Mouse (Mus musculus): Measurements from ENCODE around the gene Srgap3. TPM values are rescaled to one million over a fixed set of nuclear protein-coding genes. Genes with fewer than 3 reads are reported as not detected.
"Not testable (repeated sequence)": the region's sequence is repeated elsewhere in the genome, so short reads cannot be mapped to it uniquely, and the experiment has no call there.

Gene Srgap3
- total RNA-seq, 2 experiments from 2014 or later: 1.2 TPM

DNA sequence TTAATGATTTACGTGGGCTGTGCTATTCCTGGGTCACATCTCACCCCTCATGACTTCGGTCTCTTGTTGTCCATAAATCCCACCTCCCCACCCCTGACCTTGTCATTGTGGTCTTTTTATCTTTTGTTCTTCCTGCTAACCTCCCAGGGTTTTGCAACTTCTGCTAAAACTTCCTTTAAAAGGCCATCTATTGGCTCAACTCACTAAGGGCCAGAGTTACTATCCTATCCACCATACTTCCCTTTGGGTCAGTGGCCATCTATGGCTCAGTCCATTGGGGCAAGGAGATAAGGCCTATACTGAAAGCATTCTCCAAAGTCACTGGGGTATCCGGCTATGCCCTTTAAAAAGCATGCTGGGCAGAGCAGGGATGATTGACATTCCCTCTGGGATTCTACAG lies 233.1 kb downstream of the Srgap3 start:
- no peak for DNase-seq (ENCODE audit: low spot score)
- intact Hi-C loops (cut with DNase I): no loop called here

DNA sequence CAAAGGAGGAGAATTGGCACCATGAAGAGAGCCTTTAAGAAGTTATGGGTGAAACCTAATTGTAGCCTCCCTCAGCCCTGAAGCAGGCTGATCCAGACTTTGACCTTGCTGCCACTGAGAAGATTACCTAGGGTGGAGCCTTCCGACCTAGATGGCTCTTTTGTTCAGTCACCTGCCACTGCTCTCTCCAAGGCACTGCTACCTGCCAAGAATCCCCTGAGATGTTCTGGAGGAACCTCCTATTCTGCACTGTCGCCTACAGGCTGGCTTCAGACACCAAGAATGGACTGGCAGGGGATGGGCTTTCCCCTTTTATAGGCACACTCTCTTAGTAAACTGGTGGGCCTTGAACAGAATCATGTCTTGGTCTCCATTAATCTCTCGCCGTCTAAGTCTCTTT lies 244.8 kb downstream of the Srgap3 start:
- intact Hi-C loops (cut with DNase I): loop anchor here (5.0 kb wide), 1 partner anchor 80 kb away; no protein-coding TSS in a partner anchor
- DNase-seq (ENCODE audit: low spot score): not testable (repeated sequence)

DNA sequence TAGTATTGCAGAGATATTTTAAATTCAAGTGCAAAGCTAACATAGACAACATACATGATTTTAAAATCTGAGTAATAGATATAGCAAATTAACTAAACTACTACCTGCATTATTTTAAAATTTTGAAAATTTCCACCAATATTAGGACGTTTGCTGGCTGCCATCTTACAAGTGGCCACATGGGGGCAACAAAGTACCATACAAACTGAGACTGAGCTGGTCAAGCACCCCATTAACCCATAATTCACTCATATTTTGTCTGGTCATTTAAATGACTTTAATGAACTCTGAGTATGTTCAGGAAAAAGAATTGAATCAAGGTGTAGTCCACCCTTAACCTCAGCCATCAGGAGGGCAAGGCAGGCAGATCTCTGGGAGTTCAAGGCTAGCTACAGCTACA lies 246.7 kb downstream of the Srgap3 start:
- DNase-seq (ENCODE audit: low spot score): no peak
- intact Hi-C loops (cut with DNase I): loop anchor here (1.0 to 5.0 kb wide), 3 partner anchors 17 to 301 kb away; no protein-coding TSS in a partner anchor

DNA sequence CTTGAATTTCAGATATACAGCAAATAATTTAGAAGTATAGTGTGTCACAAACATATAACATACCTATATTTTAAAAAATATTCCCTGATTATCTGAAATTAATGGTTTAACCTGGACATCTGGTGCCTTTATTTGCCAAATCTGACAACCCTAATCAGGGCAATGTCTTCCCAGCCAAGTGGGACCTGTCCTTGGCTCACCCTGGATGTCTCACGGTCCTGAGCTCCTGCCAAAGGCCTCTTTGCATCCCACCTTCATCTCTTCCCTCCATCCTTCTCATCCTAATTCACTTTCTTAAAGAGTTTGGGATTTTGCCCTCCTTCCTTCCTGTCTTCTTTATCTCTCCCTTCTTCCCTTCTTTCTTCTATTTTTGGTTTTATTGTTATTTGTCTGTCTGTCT lies 248.0 kb downstream of the Srgap3 start:
- DNase-seq (ENCODE audit: low spot score): no peak
- intact Hi-C loops (cut with DNase I): loop anchor here (5.0 to 10.0 kb wide), 3 partner anchors 207 to 603 kb away; no protein-coding TSS in a partner anchor

DNA sequence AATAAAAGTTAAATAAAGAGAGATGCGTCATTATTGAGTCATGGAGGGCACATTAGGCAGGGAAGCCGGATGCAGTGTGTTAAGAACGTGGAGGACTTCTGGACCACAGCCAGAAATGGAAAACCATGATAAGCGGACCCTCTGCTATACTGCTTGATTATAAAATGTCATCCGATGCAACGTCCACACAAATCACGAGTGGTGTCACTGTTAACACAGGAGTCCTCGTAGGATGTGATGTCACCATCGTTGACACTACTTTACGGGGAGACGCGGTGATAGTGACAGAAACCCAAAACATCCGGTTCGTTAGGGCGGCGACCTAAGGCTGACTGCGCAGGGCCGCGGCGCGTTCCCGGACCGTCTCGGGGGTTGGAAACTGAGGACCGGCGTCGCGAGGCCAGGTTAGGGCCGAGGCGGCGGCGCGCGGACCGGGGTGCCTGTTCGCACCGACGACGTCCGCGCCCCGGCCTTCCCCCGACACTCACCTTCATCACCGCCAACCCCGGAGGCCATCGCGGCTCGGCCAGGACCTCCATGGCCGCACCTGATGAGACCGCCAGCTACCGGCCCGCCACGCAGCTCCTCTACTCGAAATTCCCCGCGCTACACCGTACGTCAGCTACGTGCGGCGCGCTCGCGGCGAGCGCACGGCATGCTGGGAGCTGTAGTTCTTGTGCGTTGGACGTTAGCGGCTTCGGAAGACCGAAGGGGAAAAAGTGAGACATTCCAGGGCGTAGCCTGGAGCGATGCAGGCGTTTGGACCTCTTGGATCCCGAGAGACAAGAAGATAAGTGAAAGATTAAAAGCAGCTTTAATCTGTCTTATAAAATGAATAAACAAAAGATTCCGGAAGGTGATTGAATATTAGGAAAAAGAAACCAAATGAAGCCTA lies 250.8 kb downstream of the Srgap3 start, which contains the start of gene Rad18:
Rad18 (minus strand) TSS at position 631 of the 895 bp plus-strand sequence.
- intact Hi-C loops (cut with DNase I): loop anchor here (5.0 to 10.0 kb wide), 3 partner anchors 204 to 606 kb away; no protein-coding TSS in a partner anchor
- DNase-seq (ENCODE audit: low spot score): peak; percentile 68

DNA sequence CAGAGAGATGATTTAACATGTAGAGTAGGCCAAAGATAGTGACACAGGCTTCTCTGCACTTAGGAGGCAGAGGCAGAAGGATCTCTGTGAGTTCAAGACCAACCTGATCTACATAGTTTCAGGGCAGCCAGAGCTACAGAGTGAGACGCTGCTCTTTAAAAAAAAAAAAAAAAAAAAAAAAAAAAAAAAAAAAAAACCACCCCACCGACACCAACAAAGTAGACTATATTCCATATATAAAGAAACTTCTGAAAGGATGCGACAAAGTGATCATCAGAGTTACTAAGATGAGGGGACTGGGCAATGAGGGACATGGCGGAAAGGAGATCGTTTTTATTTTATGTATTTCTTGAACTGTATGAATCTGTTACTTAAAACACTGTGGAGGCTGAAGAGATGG lies 252.6 kb downstream of the Srgap3 start:
- DNase-seq (ENCODE audit: low spot score): no peak
- intact Hi-C loops (cut with DNase I): loop anchor here (10.0 kb wide), 1 partner anchor 330 kb away; no protein-coding TSS in a partner anchor

DNA sequence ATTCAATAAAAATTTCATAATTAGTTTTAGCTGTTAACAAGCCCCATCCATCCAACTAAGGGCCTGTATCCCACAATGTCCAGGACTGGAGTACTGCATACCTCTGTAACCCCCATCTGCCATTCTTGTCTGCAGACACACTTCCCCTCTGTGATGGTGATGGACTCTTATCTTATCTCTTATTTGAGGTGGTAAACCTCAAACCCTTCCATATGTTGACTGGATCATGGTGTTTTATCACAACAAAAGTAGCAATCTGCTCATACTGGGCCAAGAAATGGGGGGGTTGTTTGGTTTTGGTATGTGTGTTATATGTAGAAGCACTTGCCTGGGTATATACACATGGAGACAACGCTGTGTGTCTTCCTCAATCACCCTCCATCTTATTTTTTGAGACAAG lies 255.5 kb downstream of the Srgap3 start:
- no peak for DNase-seq (ENCODE audit: low spot score)
- intact Hi-C loops (cut with DNase I): loop anchor here (10.0 kb wide), 1 partner anchor 327 kb away; no protein-coding TSS in a partner anchor

DNA sequence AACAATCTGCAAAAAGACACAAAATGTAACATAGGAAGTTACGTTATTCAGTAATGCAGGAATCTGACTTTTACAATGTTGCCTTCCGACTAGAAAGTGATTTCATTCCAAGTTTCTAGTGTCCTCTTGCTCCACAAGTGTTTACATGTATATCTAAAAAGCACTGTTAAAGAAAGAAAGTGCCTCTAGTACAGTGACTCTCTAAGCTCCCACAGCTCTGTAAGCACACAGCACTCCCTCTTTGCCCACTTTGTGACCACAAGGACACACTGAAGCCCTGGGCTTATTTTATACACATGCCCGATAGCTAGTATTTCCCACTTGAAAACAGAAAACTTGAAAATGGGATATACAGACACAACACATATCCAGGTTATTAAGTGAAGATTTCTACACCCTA lies 259.0 kb downstream of the Srgap3 start:
- intact Hi-C loops (cut with DNase I): no loop called here
- DNase-seq (ENCODE audit: low spot score): no peak

DNA sequence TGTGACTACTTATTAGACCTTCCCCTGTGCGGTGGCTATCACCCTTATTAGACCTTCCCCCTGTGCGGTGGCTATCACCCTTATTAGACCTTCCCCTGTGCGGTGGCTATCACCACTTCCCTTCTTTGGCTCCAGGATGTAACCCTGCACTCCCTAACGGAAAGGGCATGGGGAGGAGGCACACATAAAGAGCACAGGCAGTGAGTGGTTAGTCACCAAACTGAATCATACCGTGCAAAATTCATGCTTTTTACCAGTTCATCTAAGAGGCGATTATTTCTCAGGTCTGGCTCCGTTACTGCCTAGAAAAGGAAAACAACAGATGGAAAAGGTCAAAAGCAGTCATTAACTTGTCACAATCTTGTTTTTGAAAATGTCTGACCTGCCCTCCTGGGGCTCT lies 260.6 kb downstream of the Srgap3 start:
- DNase-seq (ENCODE audit: low spot score): no peak
- intact Hi-C loops (cut with DNase I): no loop called here

DNA sequence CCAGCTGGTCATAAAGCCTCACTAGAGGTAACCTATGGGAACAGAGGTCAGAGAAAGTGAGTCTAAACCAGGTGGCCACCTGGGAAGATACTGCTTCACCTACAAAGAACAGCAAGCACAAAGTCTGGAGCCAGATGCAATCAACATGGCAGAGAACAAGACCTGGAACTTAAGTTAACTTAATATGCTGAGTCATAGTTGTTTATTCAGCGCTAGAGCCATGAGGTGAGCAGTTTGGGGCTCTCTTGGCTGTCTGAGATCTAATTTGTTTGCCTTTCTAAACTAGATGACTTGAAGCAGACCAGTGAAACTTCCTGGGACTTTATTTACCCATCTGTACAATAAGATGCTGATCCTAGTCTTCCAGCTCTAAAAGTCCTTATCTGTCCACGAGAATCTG lies 263.0 kb downstream of the Srgap3 start:
- DNase-seq (ENCODE audit: low spot score): no peak
- intact Hi-C loops (cut with DNase I): no loop called here

Other genes with a start within 250 kb of the Srgap3 start
- 10 to 100 TPM; 16.5 to 16.8 TPM for gene Thumpd3, start 99.0 kb upstream of the Srgap3 start, total RNA-seq (2021)
- 10 to 100 TPM; 34.4 to 41.1 TPM for gene Setd5, start 130.1 kb upstream of the Srgap3 start, total RNA-seq (2021)
- under 1 TPM; 0.29 to 0.34 TPM for gene Lhfpl4, start 248.1 kb upstream of the Srgap3 start, total RNA-seq (2021)

Measured in heart, postnatal 25 days (tissue).